ENCODE assay signal across 17 mouse cellular contexts in the genomic region with DNA sequence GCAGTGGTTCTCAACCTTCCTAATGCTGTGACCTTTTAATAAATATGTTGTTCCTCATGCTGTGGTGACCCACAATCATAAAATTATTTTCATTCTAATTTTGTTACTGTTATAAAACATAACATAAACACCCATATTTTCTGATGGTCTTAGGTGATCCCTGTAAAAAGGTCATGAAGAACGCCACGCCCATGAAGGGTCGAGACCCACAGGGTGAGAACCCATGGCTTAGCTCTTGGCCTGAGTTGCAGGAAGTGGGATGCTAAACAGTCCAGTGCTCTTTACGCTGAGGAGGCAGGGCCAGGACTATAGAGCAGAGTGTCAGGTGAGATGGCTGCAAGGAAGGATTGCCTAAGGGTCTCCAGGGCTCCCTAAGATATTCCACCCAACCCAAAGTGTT. TPM values are rescaled to one million over a fixed set of nuclear protein-coding genes. Genes with fewer than 3 reads are reported as not detected.
"Had no signal": no experiment of that assay in that cellular context is flagged by ENCODE, and none has a peak within 500 bp of the region (broad histone marks: within the 10 kb centered on the region; RNA-seq: fewer than 3 reads in every experiment).

No protein-coding gene starts in this region.

- H3K4me2 ChIP-seq: kidney, embryonic 15.5 days; liver, embryonic 13.5 days; midbrain, embryonic 13.5 days; neural tube, embryonic 12.5 days had no signal

- H3K4me1 ChIP-seq: kidney, embryonic 15.5 days; liver, embryonic 13.5 days; midbrain, embryonic 13.5 days; neural tube, embryonic 12.5 days had no signal

- H3K9ac ChIP-seq: kidney, embryonic 15.5 days; liver, embryonic 13.5 days; midbrain, embryonic 13.5 days; neural tube, embryonic 12.5 days had no signal

- DNase-seq: kidney, adult 8-10 months; kidney, postnatal 10 days; kidney, postnatal 36 days; layer of hippocampus, postnatal 36 days; liver, embryonic 13.5 days; lung, adult 2 months; retina, postnatal 1 day; right cerebral cortex, postnatal 25 days; spleen, adult 18-20 months; thymus, adult 18-20 months; thymus, postnatal 36 days had no signal

- H3K4me3 ChIP-seq: kidney, embryonic 15.5 days; left cerebral cortex, adult 2 months; liver, embryonic 13.5 days; midbrain, embryonic 13.5 days; neural tube, embryonic 12.5 days had no signal

- H3K36me3 ChIP-seq: kidney, embryonic 15.5 days; liver, embryonic 13.5 days; midbrain, embryonic 13.5 days; neural tube, embryonic 12.5 days had no signal

- ATAC-seq: midbrain, embryonic 13.5 days had no signal

- H3K27ac ChIP-seq: kidney, embryonic 15.5 days; left cerebral cortex, adult 2 months; liver, embryonic 13.5 days; macrophage; midbrain, embryonic 13.5 days; neural tube, embryonic 12.5 days had no signal

- H3K9me3 ChIP-seq: kidney, embryonic 15.5 days; liver, embryonic 13.5 days; midbrain, embryonic 13.5 days; neural tube, embryonic 12.5 days had no signal

- H3K27me3 ChIP-seq: kidney, embryonic 15.5 days; liver, embryonic 13.5 days; neural tube, embryonic 12.5 days had no signal

RNA-seq across cellular contexts. Expression of a gene that starts 10.2 kb away (rescaled TPM):
- total RNA-seq: neutrophil, adult 5-6 weeks had no signal
